Mouse (Mus musculus) intestine, postnatal 0 days (tissue): ENCODE measurements around the gene H2afx. TPM values are rescaled to one million over a fixed set of nuclear protein-coding genes. Genes with fewer than 3 reads are reported as not detected.

Source experiments
- ATAC-seq: fragments of 200-750 bp; cut with Nextera tagmentation; 2 replicates; pipeline ENCODE4 v1.8.0; 2017; ENCODE audit warnings: mild to moderate bottlenecking, moderate TSS enrichment, moderate library complexity
- H3K27ac ChIP-seq: fragments of 300-500 bp; sonication (generic); 2 replicates; pipeline ENCODE4 v1.5.1; 2014; ENCODE audit warnings: mild to moderate bottlenecking, low read depth, low read length, moderate library complexity
- H3K27me3 ChIP-seq: fragments of 300-500 bp; sonication (generic); replicated peaks from 2 replicates; pipeline ENCODE4 v1.6.1; 2014; ENCODE audit warnings: low read length, mixed read lengths; ENCODE audit not compliant: control insufficient read depth, insufficient read depth
- H3K36me3 ChIP-seq: fragments of 300-500 bp; sonication (generic); 2 replicates; pipeline ENCODE4 v1.6.1; 2014; ENCODE audit warnings: mild to moderate bottlenecking, moderate library complexity; ENCODE audit not compliant: control insufficient read depth, insufficient read depth
- H3K4me1 ChIP-seq: fragments of 300-500 bp; sonication (generic); replicated peaks from 2 replicates; pipeline ENCODE4 v1.6.1; 2014; ENCODE audit warnings: antibody characterized with exemption, low read length, mixed read lengths; ENCODE audit not compliant: control insufficient read depth, insufficient read depth
- H3K4me2 ChIP-seq: fragments of 300-500 bp; sonication (generic); replicated peaks from 2 replicates; pipeline ENCODE4 v1.6.1; 2014; ENCODE audit warnings: low read depth, mild to moderate bottlenecking, moderate library complexity
- H3K4me3 ChIP-seq: fragments of 300-500 bp; sonication (generic); 2 replicates; pipeline ENCODE4 v1.5.1; 2014; ENCODE audit warnings: low read depth, low read length
- H3K9ac ChIP-seq: fragments of 300-500 bp; sonication (generic); 2 replicates; pipeline ENCODE4 v1.6.1; 2014; ENCODE audit warnings: mild to moderate bottlenecking, low read depth, low read length
- H3K9me3 ChIP-seq: fragments of 300-500 bp; sonication (generic); 2 replicates; pipeline ENCODE4 v1.6.1; 2016; ENCODE audit warnings: mixed run types; ENCODE audit not compliant: control insufficient read depth
- CTCF ChIP-seq: sonication (generic); IDR thresholded peaks from 2 replicates; pipeline ENCODE4 v1.5.1; 2016; ENCODE audit warnings: low read depth, mild to moderate bottlenecking, control low read depth, antibody characterized with exemption, moderate library complexity
- WGBS: fragments of 180-500 bp; shearing (Covaris S2); extraction: QIAGEN DNeasy Blood & Tissue Kit; methylation state at CpG from one replicate; pipeline ENCODE4 v1.1.7; 2014; 5-methylcytosine and 5-hydroxymethylcytosine counted together
- polyA plus RNA-seq: library from polyadenylated mRNA; unstranded; fragments of >200 nt; fragmentation: Nextera tagmentation; extraction: Ambion mirVana; gene quantifications from 2 replicates; pipeline ENCODE4 v1.2.1, GENCODE M21; 2015

The H2afx gene
- polyA plus RNA-seq, 1 experiment from 2014 or later: 89.1 TPM

DNA sequence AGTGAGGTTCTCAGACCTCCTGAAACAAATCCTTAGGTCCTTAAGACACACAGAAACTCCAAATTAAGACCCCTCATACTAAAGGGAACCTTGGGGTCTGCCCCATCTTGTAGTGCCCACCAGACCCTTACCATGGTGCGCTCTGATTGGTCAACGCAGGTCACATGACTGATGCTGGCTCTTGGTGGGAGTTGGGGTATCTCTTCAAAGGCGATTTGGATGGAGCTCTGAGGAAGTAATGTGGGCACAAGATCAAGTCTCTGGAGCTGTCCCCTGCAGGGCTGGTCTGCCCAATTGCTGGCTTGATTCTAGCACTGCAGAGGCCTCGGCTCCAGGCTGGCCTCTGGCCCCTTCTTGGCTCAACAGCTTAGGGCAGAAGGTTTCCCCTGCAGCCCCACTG is 17.0 kb upstream of the H2afx start:
- Histone ChIP-seq H3K27ac (peak overlapping the region; percentile 91), H3K4me1 (peaks cover 4% of the 10 kb centered on the region; the same call in 1 of the 2 replicates), H3K27me3 (no peaks in the 10 kb centered on the region), H3K9me3 (no peaks in the 10 kb centered on the region), H3K4me2 (peak overlapping the region; percentile 91), H3K9ac (0 out of 2 replicates have a peak overlapping the region, but pooled peaks have one; percentile 17), H3K36me3 (peaks cover 46% of the 10 kb centered on the region), H3K4me3 (peak overlapping the region; percentile 96)
- TF ChIP-seq CTCF: no peak
- no peak for ATAC-seq
- WGBS: 71% methylated on average over 4 of the region's 4 CpGs

DNA sequence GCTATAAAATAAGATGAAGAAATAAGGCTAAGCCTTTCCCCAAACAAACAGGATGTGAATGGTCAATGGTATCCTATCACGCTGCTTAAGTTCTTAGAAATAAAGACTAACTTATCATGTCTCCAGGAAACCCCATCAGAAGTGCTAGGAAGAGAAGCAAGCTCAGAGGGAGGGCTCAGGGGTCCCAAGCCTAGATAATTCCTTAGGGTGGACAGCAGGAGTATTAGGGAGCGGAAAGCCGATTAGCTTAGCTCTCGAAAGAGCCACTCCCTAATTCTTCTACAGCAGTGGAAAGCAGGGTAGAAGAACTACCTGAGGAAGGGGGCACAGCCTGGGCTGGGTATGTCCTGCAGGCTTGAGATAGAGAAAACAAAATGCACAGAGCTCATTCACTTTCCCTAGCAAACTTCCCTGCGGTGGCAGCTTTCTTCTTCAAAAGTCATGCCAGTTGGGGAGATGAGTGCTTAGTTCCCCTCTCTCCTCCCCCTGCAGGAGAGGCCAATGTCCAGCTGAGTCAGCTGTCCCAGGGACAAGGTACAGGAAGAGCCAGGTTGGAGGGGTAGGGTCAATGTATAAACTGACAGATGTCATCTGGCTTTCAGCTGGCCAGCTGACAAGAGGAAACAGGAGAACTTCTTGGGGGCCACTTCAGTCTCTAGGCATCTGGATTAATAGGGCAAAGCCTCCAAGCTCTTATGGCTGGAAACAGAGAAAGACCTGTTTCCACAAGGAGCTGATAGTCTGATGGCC is 16.2 kb upstream of the H2afx start:
- peak overlapping the region; percentile 91 for H3K4me2 ChIP-seq
- no peaks in the 10 kb centered on the region for H3K9me3 ChIP-seq
- peak overlapping the region; percentile 96 for H3K4me3 ChIP-seq
- no peaks in the 10 kb centered on the region for H3K27me3 ChIP-seq
- H3K9ac ChIP-seq: peak overlapping the region; percentile 89
- no peak for TF ChIP-seq CTCF
- peak; percentile 72 for ATAC-seq
- WGBS: 43% methylated on average over 5 of the region's 5 CpGs
- H3K36me3 ChIP-seq: peaks cover 38% of the 10 kb centered on the region
- peaks cover 4% of the 10 kb centered on the region; the same call in 1 of the 2 replicates for H3K4me1 ChIP-seq
- peak overlapping the region; percentile 91 for H3K27ac ChIP-seq

DNA sequence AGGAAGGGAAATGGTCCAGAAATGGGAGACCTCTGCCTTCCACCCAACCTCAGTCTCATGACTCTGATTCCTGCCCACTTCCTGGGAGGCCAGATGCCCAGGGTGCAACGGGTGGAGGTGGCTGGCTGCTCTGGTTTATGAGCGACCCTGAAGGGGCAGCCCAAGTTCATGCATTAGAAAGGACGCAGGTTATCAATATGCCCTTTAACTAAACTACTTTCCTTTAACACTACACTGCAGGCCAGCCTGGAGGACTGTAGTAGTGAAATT is 15.7 kb upstream of the H2afx start:
- H3K9ac ChIP-seq: peak overlapping the region; percentile 89; the same call in 1 of the 2 replicates
- H3K27ac ChIP-seq: peak overlapping the region; percentile 91
- TF ChIP-seq CTCF: no peak
- peak overlapping the region; percentile 96 for H3K4me3 ChIP-seq
- peak; percentile 29 for ATAC-seq
- H3K36me3 ChIP-seq: peaks cover 33% of the 10 kb centered on the region
- WGBS: 18% methylated on average over 3 of the region's 3 CpGs
- H3K4me1 ChIP-seq: peaks cover 4% of the 10 kb centered on the region; the same call in 1 of the 2 replicates
- no peaks in the 10 kb centered on the region for H3K9me3 ChIP-seq
- H3K4me2 ChIP-seq: peak overlapping the region; percentile 91
- H3K27me3 ChIP-seq: no peaks in the 10 kb centered on the region

DNA sequence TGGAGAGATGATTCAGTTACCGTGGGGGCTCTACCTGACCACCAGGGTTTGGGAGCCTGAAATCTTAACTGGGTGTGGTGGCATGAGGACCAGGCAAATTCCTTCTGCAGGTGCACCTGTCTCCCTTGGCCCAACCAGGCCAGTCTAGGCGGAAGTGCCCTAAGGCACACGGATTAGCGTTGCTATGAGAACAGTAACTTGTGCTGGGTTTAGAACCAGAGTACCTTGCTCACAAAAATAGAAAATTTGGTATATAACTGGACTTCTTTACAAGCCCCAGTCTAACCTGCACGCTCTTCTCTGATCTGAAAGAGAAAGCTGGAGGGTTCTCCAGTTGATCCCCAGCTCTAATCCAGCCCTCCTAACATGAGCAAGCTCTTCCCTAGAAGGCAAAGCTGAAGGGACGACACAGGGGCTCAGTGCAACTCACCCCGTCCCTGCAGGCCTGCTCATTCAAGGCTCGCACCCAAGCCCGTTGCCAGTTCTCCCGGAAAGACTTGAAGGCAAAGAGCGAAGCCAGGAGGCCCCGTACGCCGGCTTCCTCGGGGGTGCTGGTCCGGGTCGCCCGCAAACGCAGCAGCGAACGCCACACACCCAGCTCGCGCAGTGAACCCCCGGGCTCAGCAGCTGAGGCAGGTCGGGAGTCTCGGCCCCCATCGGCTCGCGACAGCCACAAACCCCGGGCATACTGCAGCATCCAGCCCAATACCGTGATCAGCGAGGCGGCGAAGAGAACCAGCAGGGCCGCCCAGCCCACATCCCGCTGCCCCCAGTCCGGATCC is 15.2 kb upstream of the H2afx start:
- H3K27ac ChIP-seq: peak overlapping the region; percentile 91

DNA sequence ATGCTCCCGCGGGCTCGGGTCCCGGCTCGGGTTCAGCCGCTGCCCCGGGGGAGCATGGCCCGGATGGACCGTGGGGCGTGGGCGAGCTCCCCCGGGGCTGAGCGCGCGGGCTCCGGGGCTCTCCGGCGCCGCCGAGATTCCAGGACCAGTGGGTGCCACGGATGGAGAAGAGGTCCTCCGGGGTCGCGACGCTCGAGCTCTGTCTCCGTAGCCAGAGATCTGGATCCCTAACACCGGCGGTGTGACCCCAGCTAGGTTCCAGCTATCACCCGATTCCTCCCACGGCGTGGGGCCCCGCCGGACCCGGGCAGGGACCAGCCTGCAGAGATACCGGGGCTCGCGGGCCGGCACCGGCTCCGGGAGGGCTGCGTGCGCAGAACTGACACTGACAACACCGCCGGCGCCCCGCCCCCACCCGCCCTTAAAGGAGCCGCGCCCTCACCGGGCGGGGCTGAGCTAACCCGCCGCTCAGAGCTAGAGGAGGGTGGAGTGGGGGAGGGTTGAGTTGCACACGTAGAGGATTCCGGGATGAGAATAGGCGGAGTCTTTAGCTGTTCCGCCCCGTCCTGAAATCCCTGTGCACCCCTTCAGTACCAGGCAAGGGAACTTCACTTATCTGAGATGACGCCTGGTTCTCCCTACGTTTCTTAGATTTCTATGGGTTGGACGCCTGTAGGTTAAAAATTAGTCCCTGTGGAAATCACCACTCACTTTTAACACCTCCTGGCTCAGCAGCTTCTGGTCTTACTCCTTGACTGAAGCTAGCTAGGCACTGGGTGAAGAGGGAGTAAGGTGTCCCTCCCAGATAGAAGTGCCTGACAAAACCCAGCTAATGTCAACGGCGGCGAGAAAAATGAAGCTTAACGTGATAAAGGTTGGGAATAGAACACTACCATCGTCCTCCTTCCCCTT is 14.4 kb upstream of the H2afx start, which contains the start of gene C2cd2l:
Gene C2cd2l, minus strand, starts transcription at position 399 of the 912 bp plus-strand sequence.
- TF ChIP-seq CTCF: no peak
- H3K9me3 ChIP-seq: no peaks in the 10 kb centered on the region
- ATAC-seq: peak; percentile 91
- H3K36me3 ChIP-seq: peaks cover 19% of the 10 kb centered on the region
- peak within 1 kb of the TSS; percentile 89 for H3K9ac ChIP-seq
- no peaks in the 10 kb centered on the region for H3K27me3 ChIP-seq
- H3K4me2 ChIP-seq: peak within 1 kb of the TSS; percentile 91
- H3K4me3 ChIP-seq: peak within 1 kb of the TSS; percentile 96
- WGBS: under 1% methylated on average over 67 of the region's 67 CpGs
- peaks cover 4% of the 10 kb centered on the region; the same call in 1 of the 2 replicates for H3K4me1 ChIP-seq
- H3K27ac ChIP-seq: peak within 1 kb of the TSS; percentile 91

More for the DNA sequence above, 15.2 kb upstream of the H2afx start:
- WGBS: 3% methylated on average over 37 of the region's 37 CpGs
- no peak for ATAC-seq
- Histone ChIP-seq H3K27me3 (no peaks in the 10 kb centered on the region), H3K4me2 (peak overlapping the region; percentile 91), H3K9ac (peak overlapping the region; percentile 89), H3K4me3 (peak overlapping the region; percentile 96), H3K9me3 (no peaks in the 10 kb centered on the region), H3K36me3 (peaks cover 28% of the 10 kb centered on the region), H3K4me1 (peaks cover 4% of the 10 kb centered on the region; the same call in 1 of the 2 replicates)
- no peak for TF ChIP-seq CTCF
